8 mouse cellular contexts compared by ENCODE assay signal in the genomic region with DNA sequence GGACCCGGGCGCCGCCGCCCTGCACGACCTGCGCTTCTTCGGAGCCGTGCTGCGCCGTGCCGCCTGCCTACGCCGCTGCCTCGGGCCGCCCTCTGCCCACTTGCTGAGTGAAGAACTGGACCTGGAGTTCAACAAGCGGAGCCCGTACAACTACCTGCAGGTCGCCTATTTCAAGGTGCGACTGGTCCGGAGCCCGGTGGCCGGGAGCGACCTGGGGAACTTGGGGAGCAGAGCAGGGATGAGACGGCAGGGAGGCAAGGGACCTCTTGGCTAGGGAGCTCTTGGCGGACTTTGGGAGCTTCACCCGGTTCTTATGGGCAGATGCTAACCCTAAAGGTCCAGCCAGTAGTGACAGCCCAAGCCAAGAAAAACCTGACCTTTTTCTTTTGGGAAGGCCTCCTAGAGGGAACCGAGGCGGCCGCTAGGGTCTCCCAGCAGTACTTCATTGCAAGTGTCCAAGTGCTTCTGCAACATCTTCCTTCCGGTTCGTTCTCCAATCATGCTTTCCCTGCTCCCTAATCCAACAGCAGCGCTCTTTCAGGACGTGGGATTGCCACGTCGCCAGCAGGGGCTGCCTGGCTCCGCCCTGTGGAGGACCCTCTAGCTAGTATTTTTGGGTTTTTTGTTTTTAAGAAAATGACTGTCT. TPM values are rescaled to one million over a fixed set of nuclear protein-coding genes. Genes with fewer than 3 reads are reported as not detected.
DNase-seq lines count a peak whose midpoint lies in the region; ATAC-seq lines count a peak whose summit lies in the region.

No protein-coding gene starts in this region.

- H3K4me2 ChIP-seq in intestine, embryonic 15.5 days (replicated peaks) = peak overlapping the region; percentile 79
- H3K4me2 ChIP-seq in limb, embryonic 11.5 days (ENCODE audit: low read depth, severe bottlenecking) = peak overlapping the region; percentile 88
- peak overlapping the region; percentile 95 for H3K4me2 ChIP-seq in stomach, embryonic 15.5 days

- under 1% methylated on average over 36 of the region's 36 CpGs for WGBS in intestine, embryonic 15.5 days
- WGBS in limb, embryonic 11.5 days = under 1% methylated on average over 36 of the region's 36 CpGs
- WGBS in midbrain, embryonic 10.5 days = under 1% methylated on average over 36 of the region's 36 CpGs
- under 1% methylated on average over 36 of the region's 36 CpGs for WGBS in stomach, embryonic 15.5 days

- H3K27ac ChIP-seq in intestine, embryonic 15.5 days = peak overlapping the region; percentile 54
- H3K27ac ChIP-seq in limb, embryonic 11.5 days (replicated peaks; ENCODE audit: low read depth, low read length) = no peak overlapping the region
- peak overlapping the region; percentile 83 for H3K27ac ChIP-seq in midbrain, embryonic 10.5 days (replicated peaks)
- H3K27ac ChIP-seq in stomach, embryonic 15.5 days = peak overlapping the region; percentile 65

- peak; percentile 61 for ATAC-seq in intestine, embryonic 15.5 days
- no peak for ATAC-seq in limb, embryonic 11.5 days (ENCODE audit: insufficient number of reproducible peaks, low FRiP score, low TSS enrichment, low read depth)
- peak; percentile 15 for ATAC-seq in stomach, embryonic 15.5 days (ENCODE audit: insufficient read depth, low FRiP score, low read depth)

- H3K4me1 ChIP-seq in intestine, embryonic 15.5 days (replicated peaks) = 0 out of 2 replicates have a peak, but pooled peaks cover 7% of the 10 kb centered on the region
- H3K4me1 ChIP-seq in limb, embryonic 11.5 days (ENCODE audit: control insufficient read depth, insufficient read depth, low read length) = no peaks in the 10 kb centered on the region
- peaks cover 27% of the 10 kb centered on the region for H3K4me1 ChIP-seq in midbrain, embryonic 10.5 days
- H3K4me1 ChIP-seq in stomach, embryonic 15.5 days = peaks cover 8% of the 10 kb centered on the region

- peak; percentile 49 to 83 for DNase-seq in spleen, postnatal 4 days (ENCODE audit: low spot score in 2 of 2)
- DNase-seq in spleen, adult 18-20 months = no peak
- DNase-seq in embryo, embryonic 10.5 days (ENCODE audit: low spot score) = peak; percentile 83
- DNase-seq in gastrocnemius, postnatal 25 days = peak; percentile 42
- peak; percentile 65 for DNase-seq in limb, embryonic 11.5 days (ENCODE audit: low spot score)
- peak; percentile 73 for DNase-seq in midbrain, embryonic 10.5 days (ENCODE audit: low spot score)

- peak overlapping the region; percentile 68 for H3K4me3 ChIP-seq in intestine, embryonic 15.5 days (replicated peaks)
- H3K4me3 ChIP-seq in limb, embryonic 11.5 days (ENCODE audit: low read depth, low read length) = peak overlapping the region; percentile 89
- peak overlapping the region; percentile 94 for H3K4me3 ChIP-seq in midbrain, embryonic 10.5 days
- peak overlapping the region; percentile 87 for H3K4me3 ChIP-seq in stomach, embryonic 15.5 days (replicated peaks)

- H3K36me3 ChIP-seq in intestine, embryonic 15.5 days = peaks cover 8% of the 10 kb centered on the region; the same call in 1 of the 2 replicates
- no peaks in the 10 kb centered on the region for H3K36me3 ChIP-seq in limb, embryonic 11.5 days (ENCODE audit: control insufficient read depth, insufficient read depth, low read length)
- H3K36me3 ChIP-seq in midbrain, embryonic 10.5 days = peaks cover 21% of the 10 kb centered on the region
- H3K36me3 ChIP-seq in stomach, embryonic 15.5 days = peaks cover 4% of the 10 kb centered on the region

- H3K9ac ChIP-seq in intestine, embryonic 15.5 days = peak overlapping the region; percentile 62
- peak overlapping the region; percentile 79 for H3K9ac ChIP-seq in limb, embryonic 11.5 days (ENCODE audit: low read length)
- peak overlapping the region; percentile 71 for H3K9ac ChIP-seq in stomach, embryonic 15.5 days

- no peaks in the 10 kb centered on the region for H3K27me3 ChIP-seq in intestine, embryonic 15.5 days (replicated peaks)
- no peaks in the 10 kb centered on the region for H3K27me3 ChIP-seq in limb, embryonic 11.5 days (ENCODE audit: control insufficient read depth, insufficient read depth, low read length)
- no peaks in the 10 kb centered on the region for H3K27me3 ChIP-seq in midbrain, embryonic 10.5 days (ENCODE audit: low read depth, poor library complexity, severe bottlenecking)
- no peaks in the 10 kb centered on the region for H3K27me3 ChIP-seq in stomach, embryonic 15.5 days (replicated peaks)

- no peaks in the 10 kb centered on the region for H3K9me3 ChIP-seq in intestine, embryonic 15.5 days
- H3K9me3 ChIP-seq in limb, embryonic 11.5 days (ENCODE audit: control insufficient read depth, low read length) = no peaks in the 10 kb centered on the region
- no peaks in the 10 kb centered on the region for H3K9me3 ChIP-seq in midbrain, embryonic 10.5 days (replicated peaks)
- no peaks in the 10 kb centered on the region for H3K9me3 ChIP-seq in stomach, embryonic 15.5 days

RNA-seq across cellular contexts. Expression of a gene that starts 0.7 kb away (rescaled TPM):
- 10 to 100 TPM; 12.0 to 12.6 TPM for total RNA-seq in gastrocnemius, postnatal 25 days (2021)
- polyA plus RNA-seq in intestine, embryonic 15.5 days (2015; fragmentation: Nextera tagmentation; extraction: Ambion mirVana) = 27.3 and 28.5 TPM in 2 replicates
- polyA plus RNA-seq in limb, embryonic 11.5 days (2014; fragmentation: Nextera tagmentation; extraction: Ambion mirVana) = 21.9 and 24.1 TPM in 2 replicates
- 15.9 and 19.1 TPM in 2 replicates for polyA plus RNA-seq in midbrain, embryonic 10.5 days (2016; fragmentation: Nextera tagmentation; extraction: Ambion mirVana)
- 33.6 and 37.6 TPM in 2 replicates for polyA plus RNA-seq in stomach, embryonic 15.5 days (2015; fragmentation: Nextera tagmentation; extraction: Ambion mirVana)

RNA-seq across cellular contexts. Expression of a gene that starts 0.9 kb away (rescaled TPM):
- total RNA-seq in gastrocnemius, postnatal 25 days (2021) = 10 to 100 TPM; 22.5 to 22.8 TPM
- 28.1 and 30.9 TPM in 2 replicates for polyA plus RNA-seq in intestine, embryonic 15.5 days (2015; fragmentation: Nextera tagmentation; extraction: Ambion mirVana)
- polyA plus RNA-seq in limb, embryonic 11.5 days (2014; fragmentation: Nextera tagmentation; extraction: Ambion mirVana) = 37.0 and 44.7 TPM in 2 replicates
- 37.3 and 41.3 TPM in 2 replicates for polyA plus RNA-seq in midbrain, embryonic 10.5 days (2016; fragmentation: Nextera tagmentation; extraction: Ambion mirVana)
- polyA plus RNA-seq in stomach, embryonic 15.5 days (2015; fragmentation: Nextera tagmentation; extraction: Ambion mirVana) = 28.1 and 29.1 TPM in 2 replicates

RNA-seq across cellular contexts. Expression of a gene that starts 15.4 kb away (rescaled TPM):
- total RNA-seq in gastrocnemius, postnatal 25 days (2021) = under 1 TPM in 1 of 2 experiments, not detected in 1; 0.56 TPM
- not detected in 2 replicates for polyA plus RNA-seq in intestine, embryonic 15.5 days (2015; fragmentation: Nextera tagmentation; extraction: Ambion mirVana)
- polyA plus RNA-seq in limb, embryonic 11.5 days (2014; fragmentation: Nextera tagmentation; extraction: Ambion mirVana) = not detected in 2 replicates
- 0.09 TPM in 1 of 2 replicates, not detected in the other for polyA plus RNA-seq in midbrain, embryonic 10.5 days (2016; fragmentation: Nextera tagmentation; extraction: Ambion mirVana)
- not detected in 2 replicates for polyA plus RNA-seq in stomach, embryonic 15.5 days (2015; fragmentation: Nextera tagmentation; extraction: Ambion mirVana)

RNA-seq across cellular contexts. Expression of a gene that starts 21.8 kb away (rescaled TPM):
- 1 to 10 TPM; 3.2 to 3.8 TPM for total RNA-seq in gastrocnemius, postnatal 25 days (2021)
- polyA plus RNA-seq in intestine, embryonic 15.5 days (2015; fragmentation: Nextera tagmentation; extraction: Ambion mirVana) = 0.08 and 0.14 TPM in 2 replicates
- 0.05 TPM in 1 of 2 replicates, not detected in the other for polyA plus RNA-seq in limb, embryonic 11.5 days (2014; fragmentation: Nextera tagmentation; extraction: Ambion mirVana)
- polyA plus RNA-seq in midbrain, embryonic 10.5 days (2016; fragmentation: Nextera tagmentation; extraction: Ambion mirVana) = 0.12 and 0.17 TPM in 2 replicates
- polyA plus RNA-seq in stomach, embryonic 15.5 days (2015; fragmentation: Nextera tagmentation; extraction: Ambion mirVana) = 0.14 TPM in 1 of 2 replicates, not detected in the other

RNA-seq across cellular contexts. Expression of a gene that starts 38.3 kb away (rescaled TPM):
- 10 to 100 TPM; 13.9 to 17.4 TPM for total RNA-seq in gastrocnemius, postnatal 25 days (2021)
- 109 and 116 TPM in 2 replicates for polyA plus RNA-seq in intestine, embryonic 15.5 days (2015; fragmentation: Nextera tagmentation; extraction: Ambion mirVana)
- polyA plus RNA-seq in limb, embryonic 11.5 days (2014; fragmentation: Nextera tagmentation; extraction: Ambion mirVana) = 150 and 164 TPM in 2 replicates
- 152 and 156 TPM in 2 replicates for polyA plus RNA-seq in midbrain, embryonic 10.5 days (2016; fragmentation: Nextera tagmentation; extraction: Ambion mirVana)
- polyA plus RNA-seq in stomach, embryonic 15.5 days (2015; fragmentation: Nextera tagmentation; extraction: Ambion mirVana) = 125 and 128 TPM in 2 replicates

Comparison
In these comparisons a context has a peak if more than half of its experiments do, and no peak if none do; other contexts are left out.
1. DNase-seq: peak in spleen, postnatal 4 days (2 of 2), embryo, embryonic 10.5 days (single experiment), gastrocnemius, postnatal 25 days (single experiment), limb, embryonic 11.5 days (single experiment) and midbrain, embryonic 10.5 days (single experiment); none in spleen, adult 18-20 months (0 of 2).
2. Peak in every context shown above with its lines, with median percentiles within 50 percentile points of each other: H3K4me2 ChIP-seq, H3K4me3 ChIP-seq and H3K9ac ChIP-seq.